Mouse (Mus musculus) spleen, adult 2 months (tissue): ENCODE results near the gene Gfra4.

ENCODE experiments used
- CTCF ChIP-seq: fragments of 200-500 bp; IDR thresholded peaks from 2 replicates; pipeline ENCODE4 v1.5.1; 2011; ENCODE audit warnings: mild to moderate bottlenecking, inconsistent platforms; ENCODE audit not compliant: insufficient read depth, insufficient read length, insufficient replicate concordance; ENCODE audit errors: extremely low read depth
- POLR2A ChIP-seq: fragments of 200-500 bp; IDR thresholded peaks from 2 replicates; pipeline ENCODE4 v1.6.1; 2011; ENCODE audit warnings: low read depth, low read length, inconsistent platforms

DNA sequence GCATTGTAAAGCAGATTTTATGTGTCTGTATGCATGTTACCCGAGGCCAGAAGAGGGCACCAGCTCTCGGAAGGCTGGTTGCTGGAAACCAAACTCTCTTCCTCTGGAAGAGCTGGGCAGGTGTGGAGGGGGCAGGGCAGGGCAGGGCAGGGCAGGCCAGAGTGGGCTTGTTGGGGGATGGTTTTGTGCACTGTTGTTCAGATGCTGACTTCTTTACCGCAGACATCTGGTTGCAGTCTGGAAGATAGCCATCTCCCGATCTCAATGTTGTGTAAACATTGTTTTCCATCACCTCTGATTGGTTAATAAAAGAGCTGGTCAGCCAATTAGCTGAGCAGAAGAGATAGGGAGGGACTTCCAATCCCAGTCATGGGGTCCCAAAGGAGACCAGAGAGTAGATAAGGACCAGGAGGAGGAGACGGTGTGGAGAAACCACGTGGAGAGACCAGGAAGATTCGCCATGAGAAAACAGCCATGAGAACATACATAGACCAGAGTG is 1.5 kb upstream of the Gfra4 start:
- no peak for TF ChIP-seq CTCF
- no peak for TF ChIP-seq POLR2A
